Mouse (Mus musculus) thymus, postnatal 0 days (tissue): ENCODE measurements around the gene Tmem108. TPM values are rescaled to one million over a fixed set of nuclear protein-coding genes. Genes with fewer than 3 reads are reported as not detected.

Experiments used
- DNase-seq: peaks from one replicate; pipeline ENCODE4 v3.0.0-alpha.2; 2015; ENCODE audit warnings: low spot score
- polyA plus RNA-seq: library from polyadenylated mRNA; unstranded; fragments of >200 nt; fragmentation: Nextera tagmentation; extraction: Ambion mirVana; gene quantifications from 2 replicates; pipeline ENCODE4 v1.2.1, GENCODE M21; 2015

The Tmem108 gene
- polyA plus RNA-seq, 1 experiment from 2014 or later, result 11.9 TPM

- DNase-seq, result no peak
Observed at GRCm38 (mm10) chr9:103721486-103721885, 40.2 kb downstream of the Tmem108 start.

DNA sequence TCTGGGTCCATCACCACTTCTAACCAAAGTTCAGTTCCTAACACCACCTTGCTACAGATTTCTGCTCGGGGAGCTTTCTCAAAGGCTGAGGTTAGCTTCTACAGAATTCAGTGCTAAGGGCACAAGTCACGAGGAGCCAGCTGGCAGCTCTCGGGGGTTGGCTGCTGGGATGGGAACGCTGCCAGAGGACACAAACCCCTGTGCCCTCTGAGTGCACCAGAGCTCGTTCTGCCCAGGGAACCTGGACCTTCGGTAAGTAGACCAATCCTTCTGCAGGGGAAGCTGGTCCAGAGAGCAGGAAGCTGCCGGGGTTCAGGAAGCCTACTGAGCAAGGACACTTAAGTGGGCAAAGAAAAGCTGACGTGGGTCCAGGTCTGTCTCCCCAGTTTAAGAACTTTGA, 40.6 kb downstream of the Tmem108 start:
- no peak for DNase-seq

- DNase-seq, result no peak
Observed at GRCm38 (mm10) chr9:103720021-103720420, 41.6 kb downstream of the Tmem108 start.

GRCm38 (mm10) chr9:103716002-103716401, 45.6 kb downstream of the Tmem108 start:
- DNase-seq, result no peak

DNA sequence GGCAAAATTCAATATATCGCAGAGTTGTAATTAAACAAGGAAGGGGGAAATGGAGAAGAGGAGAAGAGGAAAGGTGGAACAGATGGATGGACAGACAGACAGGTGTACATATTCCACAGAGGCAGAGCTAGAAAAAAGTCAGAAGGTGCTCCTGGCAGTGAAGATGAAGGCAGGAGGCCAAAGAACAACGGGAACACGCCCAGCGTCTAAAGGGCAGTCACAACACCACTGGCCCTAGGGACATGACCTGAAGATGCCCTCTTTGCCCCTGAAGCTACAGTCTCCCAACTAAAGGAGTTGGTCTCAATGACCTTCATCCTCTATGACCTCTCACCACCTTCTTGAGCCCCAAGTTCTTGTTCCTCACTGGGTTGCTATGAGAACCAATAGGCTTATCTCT, 46.3 kb downstream of the Tmem108 start:
- no peak for DNase-seq

DNA sequence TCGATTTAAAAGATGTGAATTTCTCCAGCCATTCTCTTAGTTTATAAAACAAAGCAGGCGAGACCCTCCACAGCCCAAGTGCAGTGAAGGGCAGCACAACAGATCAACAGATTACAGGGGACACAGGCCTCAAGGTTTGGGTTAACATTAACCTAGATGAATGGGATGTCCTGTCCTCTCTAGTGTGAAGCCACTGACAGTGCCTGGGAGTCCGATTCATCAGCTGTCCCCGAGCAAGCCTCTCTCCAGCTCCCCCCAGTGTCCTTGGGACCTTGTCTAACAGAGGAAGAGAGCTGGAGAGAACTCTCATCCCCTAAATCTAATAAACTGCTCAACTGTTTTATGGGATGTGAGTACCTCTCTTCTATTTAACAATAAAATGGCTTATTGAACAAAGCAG, 48.4 kb downstream of the Tmem108 start:
- no peak for DNase-seq

- no peak for DNase-seq
Observed at GRCm38 (mm10) chr9:103712711-103713110, 48.9 kb downstream of the Tmem108 start.

DNA sequence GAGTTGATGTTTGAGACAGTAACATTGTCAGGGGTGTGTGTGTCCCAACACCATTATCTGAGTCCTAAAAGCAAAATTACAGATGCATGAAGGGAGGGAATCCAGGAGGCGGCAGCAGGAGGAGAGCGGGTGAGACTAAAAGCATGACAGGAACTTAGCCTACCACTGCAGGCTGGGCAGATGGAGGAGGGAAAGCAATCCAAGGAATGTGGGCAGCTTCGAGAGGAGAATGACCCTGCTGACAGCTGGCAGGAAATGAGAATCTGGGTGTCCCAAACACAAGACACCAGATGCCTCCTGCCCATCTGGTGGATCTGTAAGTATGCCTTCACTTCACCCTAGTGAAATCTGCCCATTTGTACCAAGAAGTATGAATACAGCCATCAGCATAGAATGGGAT, 51.9 kb downstream of the Tmem108 start:
- no peak for DNase-seq

GRCm38 (mm10) chr9:103708514-103709173, 53.0 kb downstream of the Tmem108 start:
- DNase-seq, result peak; percentile 72

DNA sequence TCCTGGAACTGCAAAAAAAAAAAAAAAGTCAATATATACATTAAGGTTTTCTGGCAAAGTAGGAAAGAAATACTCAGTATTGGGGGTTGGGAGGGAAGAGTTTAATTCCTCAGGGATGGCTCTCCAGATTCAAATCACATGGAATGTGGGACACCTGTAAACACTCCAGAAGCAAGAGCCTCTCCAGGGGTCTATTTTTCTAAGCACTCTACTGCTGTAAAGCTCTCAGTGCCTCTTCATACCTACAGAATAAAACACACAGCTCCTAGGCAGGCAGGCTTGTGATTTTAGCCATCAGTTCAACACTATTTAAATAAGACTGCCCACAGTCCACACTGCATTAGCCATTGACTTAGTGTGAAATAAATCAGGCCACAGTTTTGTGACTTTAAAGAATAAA, 53.8 kb downstream of the Tmem108 start:
- no peak for DNase-seq

DNA sequence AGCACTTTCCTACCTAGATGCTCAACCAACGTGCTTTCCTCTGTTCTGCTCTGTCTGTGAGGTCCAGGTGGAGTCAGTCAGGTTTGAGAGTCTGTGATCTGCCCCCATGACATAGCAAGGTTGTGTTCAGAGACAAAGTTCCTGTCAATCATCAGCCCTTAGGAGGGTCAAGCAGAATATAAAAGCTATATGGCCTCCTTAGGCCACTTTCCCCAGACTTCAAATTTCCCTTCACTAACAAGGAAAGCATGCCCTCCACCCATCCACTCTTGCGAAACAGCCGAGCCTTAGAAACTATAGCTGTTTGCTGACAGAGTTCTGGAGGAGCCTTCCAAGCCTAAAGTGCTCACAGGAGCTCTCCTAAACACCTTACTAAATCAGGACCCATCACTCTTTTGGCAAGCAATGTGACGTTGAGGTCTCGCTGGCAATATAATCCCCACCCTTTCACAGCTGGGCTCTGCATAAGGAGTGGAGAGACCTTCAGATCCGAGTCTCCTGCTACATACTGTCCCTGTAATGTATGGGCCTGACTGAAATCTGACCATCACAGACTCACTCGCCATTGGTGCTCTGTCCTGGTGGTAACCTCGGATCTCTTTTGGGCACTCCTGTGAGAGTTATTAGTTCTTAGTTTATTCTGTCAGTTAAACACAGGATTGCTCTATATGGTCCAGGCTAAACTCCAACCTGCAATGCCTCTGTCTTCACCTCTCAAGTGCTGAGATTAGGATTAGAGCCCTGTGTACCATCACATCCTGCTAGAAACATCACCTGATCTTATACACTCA, 54.4 kb downstream of the Tmem108 start:
- DNase-seq, result no peak

DNA sequence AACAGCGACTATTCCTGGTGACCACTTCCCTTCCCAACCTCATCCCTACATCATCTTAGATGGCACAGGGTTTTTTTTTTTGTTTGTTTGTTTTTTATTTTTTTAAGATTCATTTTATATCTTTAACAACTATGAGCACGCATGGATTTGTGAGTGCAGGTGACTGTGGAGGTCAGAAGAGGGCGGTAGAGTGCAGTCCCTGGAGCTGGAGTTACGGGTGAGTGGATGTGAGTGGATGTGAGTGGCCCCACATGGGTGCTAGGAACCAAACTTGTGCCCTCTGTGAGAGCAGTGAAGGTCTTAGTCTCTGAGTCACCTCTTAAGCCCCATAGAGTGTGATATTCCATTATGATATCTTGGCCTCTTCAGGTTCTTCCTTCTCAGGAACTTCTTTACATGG, 55.9 kb downstream of the Tmem108 start:
- DNase-seq, result no peak

GRCm38 (mm10) chr9:103703014-103703413, 58.6 kb downstream of the Tmem108 start:
- DNase-seq, result no peak

DNA sequence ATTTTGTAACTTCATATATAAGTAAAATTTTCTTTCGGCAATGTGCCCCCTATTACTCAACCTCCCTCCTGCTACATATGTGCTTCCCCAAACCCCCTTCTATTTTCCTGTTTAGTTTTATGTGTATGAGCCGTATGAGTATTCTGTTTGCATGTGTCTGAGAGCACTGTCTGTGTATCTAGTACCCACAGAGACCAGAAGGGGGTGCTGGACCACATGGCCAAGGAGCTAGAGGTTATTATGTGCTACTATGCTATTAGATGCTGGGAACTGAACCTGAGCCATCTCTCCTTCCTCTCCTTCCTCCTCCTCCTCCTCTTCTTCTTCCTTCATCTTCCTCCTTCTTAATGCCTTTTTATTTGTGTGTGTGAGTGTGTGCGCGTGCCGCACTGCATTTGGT, 59.2 kb downstream of the Tmem108 start:
- DNase-seq, result no peak

DNA sequence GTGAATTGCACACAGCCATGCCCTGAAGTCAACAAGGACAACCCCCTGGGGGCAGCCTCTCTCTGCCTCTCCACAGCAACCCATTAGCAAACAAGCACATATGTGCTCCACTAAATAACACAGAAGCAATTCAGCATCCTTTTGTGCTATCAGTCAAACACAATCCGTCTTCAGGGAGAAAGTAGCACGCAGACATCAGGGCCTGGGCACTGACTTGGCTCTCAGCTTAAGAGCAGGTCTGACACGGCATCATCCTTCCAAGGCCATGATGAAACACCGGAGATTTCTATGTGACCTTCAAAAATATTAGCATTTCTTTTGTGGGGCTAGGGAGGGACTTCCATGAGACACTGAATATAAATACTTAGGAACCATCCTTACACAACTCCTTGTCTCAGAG, 60.2 kb downstream of the Tmem108 start:
- DNase-seq, result no peak

- no peak for DNase-seq
Observed at GRCm38 (mm10) chr9:103700240-103700639, 61.4 kb downstream of the Tmem108 start.

DNA sequence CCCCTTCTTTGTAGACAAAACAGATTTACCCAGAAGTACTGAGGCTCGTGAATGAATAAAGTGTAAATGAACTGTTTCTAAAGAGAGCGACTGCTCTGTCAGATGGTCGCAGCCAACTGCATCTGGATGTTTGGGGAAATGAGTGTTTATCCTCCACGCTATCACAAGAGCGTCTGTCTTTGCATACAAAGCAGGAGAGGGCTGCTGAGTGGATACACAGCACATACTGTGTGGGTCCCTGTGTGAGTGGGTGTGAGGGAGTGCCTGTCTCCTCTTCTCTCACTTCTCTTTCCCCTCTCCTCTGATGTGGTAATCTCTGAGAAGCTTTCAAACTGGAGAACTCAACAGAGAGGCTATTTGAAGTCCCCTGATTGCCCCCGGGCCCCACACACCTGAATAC, 64.7 kb downstream of the Tmem108 start:
- DNase-seq, result peak; percentile 47

DNA sequence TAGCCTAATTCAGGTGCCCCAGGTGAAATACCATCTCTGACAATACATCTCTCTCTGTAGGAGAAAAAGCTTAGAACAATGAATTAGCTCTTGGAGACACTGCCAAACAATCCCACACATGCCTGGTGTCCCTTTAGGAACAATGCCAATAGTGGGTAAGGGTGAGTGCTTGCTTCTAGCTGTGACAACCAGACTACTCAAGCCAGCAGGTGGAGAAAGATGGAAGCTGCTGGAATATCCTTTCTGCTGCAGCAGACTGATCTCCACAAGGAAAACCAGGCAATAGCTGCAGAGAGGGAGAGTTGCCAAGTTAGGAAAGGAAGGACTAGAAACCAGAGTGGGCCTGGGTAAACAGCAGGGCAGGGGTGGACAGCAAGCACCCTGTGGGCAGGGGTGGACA, 67.8 kb downstream of the Tmem108 start:
- DNase-seq, result no peak

DNA sequence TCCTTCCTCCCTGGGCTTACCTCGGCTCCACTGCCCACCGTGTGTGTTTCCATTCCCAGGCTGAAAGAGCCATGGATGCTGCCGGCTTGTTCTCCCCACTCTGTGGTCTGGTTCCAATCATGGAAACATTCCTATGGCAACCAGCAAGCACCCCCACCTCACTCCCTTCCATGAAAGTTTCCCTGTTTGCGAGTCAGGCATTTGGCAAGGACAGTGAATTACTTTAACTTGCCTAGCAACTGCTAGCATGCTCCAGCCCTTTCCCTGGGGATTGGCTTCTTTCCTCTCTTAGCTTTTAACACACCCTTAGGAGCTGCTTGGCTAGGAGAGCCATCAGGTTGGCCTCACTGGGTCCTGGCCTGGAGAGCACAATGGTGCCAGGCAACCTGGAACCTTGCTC, 68.9 kb downstream of the Tmem108 start:
- DNase-seq, result no peak

DNA sequence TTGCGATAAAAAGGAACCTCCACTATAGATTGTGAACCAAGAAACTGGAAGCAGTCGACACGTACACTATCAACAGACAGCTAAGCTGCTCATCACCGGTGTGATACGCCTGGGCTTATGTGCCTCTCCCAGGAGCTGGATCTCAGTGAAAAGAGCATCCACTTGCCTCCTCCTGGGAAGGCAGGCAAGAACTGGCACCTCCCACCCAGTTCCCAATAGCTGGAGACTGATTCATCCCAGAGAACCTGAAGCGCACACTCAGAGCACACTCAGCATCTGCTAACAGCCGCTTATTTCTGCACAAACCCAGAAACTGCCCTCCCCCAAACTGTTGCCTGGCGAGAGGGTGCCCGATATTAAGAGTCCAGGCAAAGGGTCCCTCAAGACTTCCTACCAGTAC, 69.8 kb downstream of the Tmem108 start:
- no peak for DNase-seq

- DNase-seq, result no peak
Observed at GRCm38 (mm10) chr9:103690446-103690845, 71.2 kb downstream of the Tmem108 start.

DNA sequence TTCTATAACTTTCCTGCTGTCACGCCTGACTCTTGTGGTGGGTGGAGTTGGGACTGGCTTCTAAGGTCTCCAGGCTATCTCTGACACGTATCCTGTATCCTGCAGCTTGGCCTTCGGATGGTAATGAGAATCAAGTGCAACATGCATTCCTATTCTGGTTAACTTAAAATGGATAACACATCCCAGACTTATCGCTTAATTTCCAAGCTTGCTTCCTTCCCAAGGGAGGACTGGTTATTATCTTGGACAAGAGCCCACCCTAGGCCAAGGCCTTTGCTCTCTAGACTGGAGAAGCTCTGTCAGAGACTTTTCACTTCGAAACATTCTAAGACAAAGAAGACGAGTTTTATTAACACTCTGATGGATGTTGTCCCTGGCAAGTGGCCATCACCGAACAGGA, 71.9 kb downstream of the Tmem108 start:
- no peak for DNase-seq

DNA sequence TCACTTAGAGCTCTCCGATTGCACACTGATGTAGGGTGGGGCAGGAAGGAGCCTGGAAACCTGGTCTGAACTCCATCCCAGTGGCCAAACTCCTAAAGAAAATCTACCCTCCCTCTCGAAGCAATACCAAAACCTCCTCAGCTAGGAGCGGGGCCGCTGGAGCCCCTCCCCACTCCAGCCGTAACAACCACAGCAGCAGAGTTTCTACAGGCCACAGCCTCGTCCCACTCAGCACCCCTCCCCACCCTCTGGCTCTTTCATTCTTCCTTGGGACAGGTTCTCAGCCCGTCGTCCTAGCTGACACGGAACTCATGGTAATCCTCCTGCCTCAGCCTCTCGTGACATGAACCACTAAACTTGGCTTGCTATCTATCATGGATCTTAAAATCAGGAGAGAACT, 72.6 kb downstream of the Tmem108 start:
- no peak for DNase-seq
